Mouse (Mus musculus) adrenal gland, adult 8-10 months (tissue): ENCODE measurements around the gene Otud7b. TPM values are rescaled to one million over a fixed set of nuclear protein-coding genes. Genes with fewer than 3 reads are reported as not detected.
A peak's percentile ranks its signal among the peaks of the same experiment; 100 is the strongest.
"Not testable (repeated sequence)": the region's sequence is repeated elsewhere in the genome, so short reads cannot be mapped to it uniquely, and the experiment has no call there.

ENCODE experiments used
- DNase-seq: peaks from one replicate; pipeline ENCODE4 v3.0.0; 2022
- total RNA-seq, 4 experiments: library from RNA; stranded (reverse); gene quantifications; 2 replicates each; pipeline ENCODE4 v1.2.4; 2022

The Otud7b gene
- total RNA-seq, 4 experiments from 2014 or later: 37.8 to 55.2 (median 47.2) TPM

DNA sequence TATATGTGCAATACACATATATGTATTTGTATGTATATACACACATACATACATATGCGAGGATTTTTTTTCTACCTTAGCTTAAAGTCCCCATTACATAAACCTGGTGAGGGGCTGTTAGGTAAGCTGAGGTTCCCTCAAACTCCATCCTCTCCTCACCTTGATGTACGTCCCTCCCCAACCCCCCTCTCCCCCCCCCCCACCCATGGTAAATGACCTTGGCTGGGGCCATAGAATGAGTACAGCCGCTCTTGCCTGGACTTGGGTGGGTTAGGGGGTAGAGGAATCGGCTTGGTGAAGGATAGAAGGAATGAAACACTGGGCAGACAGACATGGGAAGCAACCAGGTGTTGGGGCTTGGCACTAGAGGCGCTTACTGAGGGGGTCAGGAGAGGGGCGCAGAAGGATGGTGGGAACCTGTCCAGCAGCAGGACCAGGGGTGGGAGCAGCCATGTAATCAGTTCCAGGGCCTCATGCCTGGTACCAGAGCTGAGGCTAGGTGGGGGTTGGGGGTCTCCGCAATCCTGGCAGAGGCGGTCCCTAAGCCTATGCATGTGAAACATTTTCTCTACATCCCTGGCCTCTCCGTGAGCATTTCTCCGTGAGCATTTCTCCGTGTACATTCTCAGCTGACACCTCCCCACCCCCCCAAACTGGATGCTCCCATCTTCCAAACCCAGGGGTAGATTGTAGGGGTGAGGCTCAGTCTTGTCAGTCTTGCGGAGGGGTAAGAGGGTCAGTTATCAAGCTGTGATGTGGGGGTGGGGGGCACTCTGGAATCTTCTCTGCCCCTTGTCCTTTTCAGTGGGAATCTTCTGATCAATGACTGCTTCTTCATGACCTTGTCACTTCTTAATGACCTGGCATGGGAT lies 77.4 kb downstream of the Otud7b start:
- DNase-seq: no peak

DNA sequence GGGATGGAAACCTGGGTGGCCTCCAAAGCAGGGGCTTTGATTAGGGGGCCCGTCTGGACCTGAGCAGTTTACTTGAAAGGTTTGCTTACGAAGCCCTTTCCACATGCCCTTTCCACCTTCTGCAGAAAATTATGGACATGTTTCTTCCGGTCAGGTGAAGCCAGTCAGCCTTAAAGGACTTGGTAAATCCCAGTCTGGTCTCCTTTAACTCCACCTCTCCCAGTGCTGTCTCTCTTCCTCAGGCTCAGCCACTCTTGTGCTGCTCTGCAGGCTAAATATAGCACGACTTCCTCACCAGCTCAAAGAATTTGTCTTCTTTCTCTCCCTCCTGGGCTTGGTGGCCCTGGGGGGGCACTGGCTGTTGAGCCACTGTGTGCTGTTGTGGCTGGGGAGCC lies 78.1 kb downstream of the Otud7b start:
- DNase-seq: no peak

- DNase-seq: no peak
Measured at GRCm38 (mm10) chr3:96192977-96193376, 88.7 kb downstream of the Otud7b start.

GRCm38 (mm10) chr3:96194966-96195365 lies 90.6 kb downstream of the Otud7b start:
- DNase-seq: no peak

DNA sequence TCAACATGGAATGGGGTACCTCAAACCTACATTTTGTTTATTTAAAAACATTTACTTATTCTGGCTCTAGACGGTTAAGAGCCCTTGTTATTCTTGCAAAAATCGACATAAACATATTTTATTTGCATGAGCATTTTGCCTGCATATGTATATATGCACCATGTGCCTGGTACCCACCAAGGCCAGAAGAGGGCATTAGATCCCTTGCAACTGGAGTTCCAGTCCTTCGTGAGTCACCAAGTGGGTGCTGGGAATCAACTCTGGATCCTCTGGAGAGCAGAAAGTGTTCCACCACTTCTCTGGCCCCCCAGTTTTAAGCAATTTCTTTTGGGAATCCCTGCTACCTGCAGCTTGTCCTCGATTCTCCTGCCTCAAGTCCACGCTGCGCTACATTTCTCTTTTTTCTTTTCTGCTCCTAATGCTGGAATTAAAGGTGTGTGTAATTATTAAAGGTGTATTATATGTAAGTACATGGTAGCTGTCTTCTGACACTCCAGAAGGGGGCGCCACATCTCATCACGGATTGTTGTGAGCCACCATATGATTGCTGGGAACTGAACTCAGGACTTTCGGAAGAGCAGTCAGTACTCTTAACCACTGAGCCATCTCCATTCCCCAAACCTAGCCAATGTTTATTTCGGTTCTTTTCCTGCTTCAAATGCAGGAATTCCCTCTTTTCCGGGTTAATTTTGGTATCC lies 91.4 kb downstream of the Otud7b start:
- no peak for DNase-seq

DNA sequence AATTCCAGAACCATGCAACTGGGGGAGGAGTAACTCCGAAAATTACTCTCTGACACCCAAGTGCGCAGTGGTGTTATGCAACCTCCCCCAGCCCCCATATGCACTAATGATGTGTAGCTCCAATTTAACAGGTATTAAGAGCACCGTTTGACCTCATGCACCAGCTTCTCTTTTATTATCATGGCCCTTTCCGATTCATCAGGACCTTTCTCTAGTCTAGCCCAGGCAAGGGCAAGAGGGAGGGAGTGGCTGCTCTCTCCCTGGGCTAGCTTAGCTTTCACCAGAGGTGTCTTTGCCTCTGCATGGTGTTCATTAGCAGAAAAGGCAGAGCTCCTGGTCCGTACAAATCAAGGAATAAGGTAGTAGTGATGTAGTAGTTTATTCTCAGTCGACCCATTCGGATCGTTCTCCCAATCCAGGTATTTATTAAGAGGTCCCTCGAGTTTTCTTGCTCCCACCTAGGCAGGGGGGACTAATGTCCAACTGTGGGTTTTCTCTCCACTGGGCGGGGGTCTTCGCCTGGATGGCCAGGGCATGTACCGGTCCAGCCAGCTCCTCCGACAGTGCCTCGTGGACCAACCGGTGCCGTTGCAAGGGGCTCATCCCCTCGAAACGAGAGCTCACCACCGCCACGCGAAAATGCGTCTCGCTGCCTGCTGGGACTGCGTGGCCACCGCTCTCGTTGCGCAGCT lies 92.3 kb downstream of the Otud7b start:
- DNase-seq: no peak

DNA sequence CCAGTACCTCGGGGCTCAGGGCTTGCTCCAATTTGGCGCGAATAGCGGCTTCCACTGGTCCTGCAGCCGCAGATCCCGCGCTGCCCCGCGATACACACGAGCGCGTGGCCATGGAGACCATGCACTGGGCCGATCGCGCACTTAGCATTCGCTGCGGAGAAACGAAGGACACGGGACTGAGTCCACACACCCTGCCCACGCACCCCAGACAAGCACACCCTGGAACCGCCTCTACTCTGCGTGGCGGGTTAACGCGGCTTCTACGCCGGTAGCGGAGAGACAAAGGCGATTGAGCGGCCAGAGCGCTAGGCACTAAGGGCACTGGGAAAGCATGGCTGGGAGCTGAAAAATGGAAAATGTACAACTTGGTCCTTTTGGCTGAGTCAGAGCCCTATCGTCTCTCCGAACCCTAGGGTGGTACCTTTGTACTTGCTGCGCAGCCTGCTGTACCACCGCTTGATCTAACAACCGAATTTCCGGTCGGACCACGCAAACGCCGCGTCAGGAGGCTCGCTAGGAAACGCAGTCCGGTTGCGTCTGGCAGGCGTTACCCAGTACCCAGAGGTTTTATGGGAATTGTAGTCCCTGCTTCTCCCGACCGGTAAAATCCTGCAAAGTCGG lies 92.9 kb downstream of the Otud7b start:
- peak; percentile 90 for DNase-seq

DNA sequence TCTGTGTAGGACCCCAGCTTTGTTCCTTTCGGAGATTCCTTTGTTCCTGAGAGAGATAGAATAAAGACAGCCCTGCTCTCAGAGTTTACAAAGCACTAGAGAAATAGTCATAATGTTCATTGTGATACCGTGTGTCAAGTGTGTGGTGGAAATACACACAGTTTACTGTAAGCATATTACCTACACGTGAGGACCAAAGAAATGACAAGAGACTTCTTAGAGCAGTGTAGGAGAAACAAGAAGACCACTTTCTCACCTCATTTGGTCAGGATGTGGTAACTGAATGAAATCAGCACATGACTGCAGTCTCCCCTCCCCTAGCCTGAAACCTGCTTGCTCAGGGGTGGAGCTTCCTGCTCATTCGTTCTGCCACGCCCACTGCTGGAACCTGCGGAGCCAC lies 93.9 kb downstream of the Otud7b start:
- DNase-seq: no peak

GRCm38 (mm10) chr3:96198601-96199251 lies 94.4 kb downstream of the Otud7b start:
- DNase-seq: not testable (repeated sequence)

GRCm38 (mm10) chr3:96199731-96200130 lies 95.4 kb downstream of the Otud7b start:
- no peak for DNase-seq

DNA sequence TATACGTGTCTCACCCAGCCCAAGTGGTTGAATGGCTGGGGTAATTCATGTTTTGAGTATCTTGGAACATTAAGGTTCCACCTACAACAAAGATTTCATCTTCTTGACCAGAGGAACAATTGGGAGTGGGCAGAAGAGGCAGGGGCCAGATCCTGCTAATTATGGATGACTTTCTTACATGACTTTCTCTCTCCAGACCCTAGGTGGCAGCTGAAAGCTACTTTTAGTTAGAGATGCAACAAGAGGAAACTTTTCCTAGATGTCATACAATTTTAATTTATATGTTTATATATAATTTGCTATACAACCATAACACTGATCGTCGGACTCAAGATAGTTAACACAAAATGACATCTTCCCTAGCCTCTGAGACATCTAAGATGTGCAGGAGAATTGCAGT lies 103.5 kb downstream of the Otud7b start:
- DNase-seq: no peak

GRCm38 (mm10) chr3:96209242-96209641 lies 104.9 kb downstream of the Otud7b start:
- no peak for DNase-seq

Other genes starting within 250 kb of the Otud7b start
- gene Prpf3, start 248.6 kb upstream of the Otud7b start, total RNA-seq: 10 to 100 TPM; 27.8 to 43.0 (median 35.6) TPM
- gene Mrps21, start 233.0 kb upstream of the Otud7b start, total RNA-seq: 100 to 1,000 TPM; 192 to 303 (median 226) TPM
- 10 to 100 TPM in 1 of 4 experiments, 1 to 10 TPM in 3; 3.6 to 12.3 (median 5.9) TPM for gene Ciart, start 222.3 kb upstream of the Otud7b start, total RNA-seq
- gene BC028528, start 212.5 kb upstream of the Otud7b start, total RNA-seq: 10 to 100 TPM in 1 of 4 experiments, 1 to 10 TPM in 3; 8.0 to 10.5 (median 8.8) TPM
- 100 to 1,000 TPM; 114 to 155 (median 121) TPM for gene Aph1a, start 210.6 kb upstream of the Otud7b start, total RNA-seq
- gene Car14, start 199.8 kb upstream of the Otud7b start, total RNA-seq: 1 to 10 TPM in 1 of 4 experiments, under 1 TPM in 2, not detected in 1; 0.22 to 2.4 (median 0.55) TPM
- gene Anp32e, start 175.3 kb upstream of the Otud7b start, total RNA-seq: 10 to 100 TPM; 83.8 to 94.0 (median 88.4) TPM
- 10 to 100 TPM; 16.8 to 33.6 (median 28.7) TPM for gene Plekho1, start 108.5 kb upstream of the Otud7b start, total RNA-seq
- gene Vps45, start 46.1 kb upstream of the Otud7b start, total RNA-seq: 10 to 100 TPM; 29.7 to 49.0 (median 34.9) TPM
- gene Mtmr11, start 57.5 kb downstream of the Otud7b start, total RNA-seq: 10 to 100 TPM; 14.7 to 70.7 (median 43.7) TPM
- 10 to 100 TPM; 46.8 to 59.3 (median 50.8) TPM for gene Sf3b4, start 67.8 kb downstream of the Otud7b start, total RNA-seq
- gene Sv2a, start 76.6 kb downstream of the Otud7b start, total RNA-seq: 10 to 100 TPM in 3 of 4 experiments, 1 to 10 TPM in 1; 9.4 to 16.7 (median 13.6) TPM
- gene Bola1, start 115.2 kb downstream of the Otud7b start, total RNA-seq: 10 to 100 TPM; 24.2 to 48.0 (median 33.0) TPM
- 1 to 10 TPM; 4.8 to 9.2 (median 9.0) TPM for gene Hist2h2ab, start 115.3 kb downstream of the Otud7b start, total RNA-seq
- 10 to 100 TPM; 53.1 to 90.6 (median 58.9) TPM for gene Hist2h2ac, start 116.4 kb downstream of the Otud7b start, total RNA-seq
- 10 to 100 TPM; 13.8 to 27.3 (median 25.2) TPM for gene Hist2h2be, start 116.6 kb downstream of the Otud7b start, total RNA-seq
- 10 to 100 TPM; 13.0 to 27.9 (median 18.2) TPM for gene Hist2h3c2, start 134.6 kb downstream of the Otud7b start, total RNA-seq
- gene Hist2h2aa2, start 135.7 kb downstream of the Otud7b start, total RNA-seq: 100 to 1,000 TPM; 483 to 517 (median 507) TPM
- 10 to 100 TPM; 14.1 to 18.6 (median 17.5) TPM for gene Hist2h2aa1, start 141.0 kb downstream of the Otud7b start, total RNA-seq
- not detected for gene Hist2h3c1, start 142.2 kb downstream of the Otud7b start, total RNA-seq
- gene Hist2h4, start 158.8 kb downstream of the Otud7b start, total RNA-seq: 10 to 100 TPM; 27.4 to 37.9 (median 32.5) TPM
- gene Hist2h3b, start 164.1 kb downstream of the Otud7b start, total RNA-seq: 100 to 1,000 TPM in 1 of 4 experiments, 10 to 100 TPM in 3; 50.3 to 108 (median 73.7) TPM
- gene Hist2h2bb, start 165.2 kb downstream of the Otud7b start, total RNA-seq: 100 to 1,000 TPM in 1 of 4 experiments, 10 to 100 TPM in 3; 70.8 to 139 (median 88.2) TPM
- gene Fcgr1, start 189.4 kb downstream of the Otud7b start, total RNA-seq: 1 to 10 TPM; 2.2 to 4.3 (median 3.3) TPM